Mouse (Mus musculus) heart, postnatal 0 days (tissue): ENCODE measurements around the gene Slc6a1. TPM values are rescaled to one million over a fixed set of nuclear protein-coding genes. Genes with fewer than 3 reads are reported as not detected.
A peak's percentile ranks its signal among the peaks of the same experiment; 100 is the strongest.

Experiments
- ATAC-seq: fragments of 200-750 bp; cut with Nextera tagmentation; 2 replicates; pipeline ENCODE4 v1.8.0; 2017; ENCODE audit warnings: low read depth, moderate number of reproducible peaks, moderate library complexity; ENCODE audit not compliant: insufficient read depth
- DNase-seq: peaks from one replicate; pipeline ENCODE4 v3.0.0-alpha.2; 2016; ENCODE audit warnings: low spot score
- H3K27ac ChIP-seq: fragments of 300-500 bp; sonication (generic); 2 replicates; pipeline ENCODE4 v1.5.1; 2014; ENCODE audit warnings: low read depth, mild to moderate bottlenecking
- H3K27me3 ChIP-seq: fragments of 300-500 bp; sonication (generic); 2 replicates; pipeline ENCODE4 v1.6.1; 2014; ENCODE audit warnings: low read length, mixed read lengths; ENCODE audit not compliant: control insufficient read depth, insufficient read depth
- H3K36me3 ChIP-seq: fragments of 300-500 bp; sonication (generic); replicated peaks from 2 replicates; pipeline ENCODE4 v1.6.1; 2014; ENCODE audit warnings: low read length, mixed read lengths; ENCODE audit not compliant: control insufficient read depth, insufficient read depth
- H3K4me1 ChIP-seq: fragments of 300-500 bp; sonication (generic); 2 replicates; pipeline ENCODE4 v1.6.1; 2014; ENCODE audit warnings: antibody characterized with exemption; ENCODE audit not compliant: control insufficient read depth, insufficient read depth
- H3K4me2 ChIP-seq: fragments of 300-500 bp; sonication (generic); 2 replicates; pipeline ENCODE4 v1.6.1; 2014; ENCODE audit warnings: low read depth, mild to moderate bottlenecking, low read length, moderate library complexity
- H3K4me3 ChIP-seq: fragments of 300-500 bp; sonication (generic); 2 replicates; pipeline ENCODE4 v1.5.1; 2014; ENCODE audit warnings: low read depth, low read length
- H3K9ac ChIP-seq: fragments of 300-500 bp; sonication (generic); replicated peaks from 2 replicates; pipeline ENCODE4 v1.6.1; 2014; ENCODE audit warnings: low read depth, low read length, mixed read lengths
- H3K9me3 ChIP-seq: fragments of 300-500 bp; sonication (generic); replicated peaks from 2 replicates; pipeline ENCODE4 v1.6.1; 2016; ENCODE audit warnings: low read length; ENCODE audit not compliant: control insufficient read depth
- CTCF ChIP-seq: IDR thresholded peaks from 2 replicates; pipeline ENCODE4 v1.5.1; 2016; ENCODE audit warnings: antibody characterized with exemption, control low read depth, low read depth
- EP300 ChIP-seq: IDR thresholded peaks from 2 replicates; pipeline ENCODE4 v1.6.1; 2016; ENCODE audit warnings: antibody characterized with exemption, low read depth
- WGBS: fragments of 180-500 bp; shearing (Covaris S2); extraction: QIAGEN DNeasy Blood & Tissue Kit; methylation state at CpG from one replicate; pipeline ENCODE4 v1.1.7; 2014; 5-methylcytosine and 5-hydroxymethylcytosine counted together
- polyA plus RNA-seq: library from polyadenylated mRNA; unstranded; fragments of >200 nt; fragmentation: Nextera tagmentation; extraction: Ambion mirVana; gene quantifications from 2 replicates; pipeline ENCODE4 v1.2.1, GENCODE M21; 2015
- total RNA-seq: library from RNA; depleted of rRNA; stranded (reverse); fragments of >200 nt; gene quantifications from 2 replicates; pipeline ENCODE4 v1.2.3, GENCODE M21; 2014; ENCODE audit warnings: low replicate concordance; rRNA removed

Gene Slc6a1
- total RNA-seq = 0.27 and 0.34 TPM in 2 replicates
- polyA plus RNA-seq = 0.05 TPM in 1 of 2 replicates, not detected in the other

GRCm38 (mm10) chr6:114282469-114283277, at the start of gene Slc6a1:
Gene Slc6a1 (plus strand): TSS chr6:114282635.
- 3% methylated on average over 49 of the region's 51 CpGs for WGBS
- no peaks in the 10 kb centered on the region for H3K4me1 ChIP-seq
- H3K36me3 ChIP-seq = no peaks in the 10 kb centered on the region
- H3K9ac ChIP-seq = no peak within 1 kb of the TSS
- peaks cover 76% of the 10 kb centered on the region for H3K27me3 ChIP-seq
- ATAC-seq (peak; percentile 51), DNase-seq (no peak)
- H3K4me2 ChIP-seq = no peak within 1 kb of the TSS
- no peak for TF ChIP-seq EP300
- no peak for TF ChIP-seq CTCF
- H3K27ac ChIP-seq = no peak within 1 kb of the TSS
- no peak within 1 kb of the TSS for H3K4me3 ChIP-seq
- H3K9me3 ChIP-seq = no peaks in the 10 kb centered on the region

- ATAC-seq (no peak), DNase-seq (no peak)
- no peaks in the 10 kb centered on the region for H3K27me3 ChIP-seq
- no peak overlapping the region for H3K9ac ChIP-seq
- WGBS = 32% methylated on average over 6 of the region's 6 CpGs
- TF ChIP-seq CTCF = no peak
- TF ChIP-seq EP300 = no peak
- H3K4me2 ChIP-seq = no peak overlapping the region
- H3K36me3 ChIP-seq = no peaks in the 10 kb centered on the region
- H3K4me1 ChIP-seq = no peaks in the 10 kb centered on the region
- no peaks in the 10 kb centered on the region for H3K9me3 ChIP-seq
- no peak overlapping the region for H3K27ac ChIP-seq
- H3K4me3 ChIP-seq = no peak overlapping the region
Observed at GRCm38 (mm10) chr6:114238892-114239644, 43.4 kb upstream of the Slc6a1 start.

- no peaks in the 10 kb centered on the region for H3K4me1 ChIP-seq
- H3K9me3 ChIP-seq = no peaks in the 10 kb centered on the region
- 0 out of 2 replicates have a peak, but pooled peaks cover 8% of the 10 kb centered on the region for H3K27me3 ChIP-seq
- TF ChIP-seq EP300 = no peak
- TF ChIP-seq CTCF = no peak
- WGBS = 68% methylated on average over 11 of the region's 11 CpGs
- H3K4me2 ChIP-seq = no peak overlapping the region
- no peak overlapping the region for H3K27ac ChIP-seq
- ATAC-seq = no peak
- no peak overlapping the region for H3K4me3 ChIP-seq
- no peak for DNase-seq
- H3K36me3 ChIP-seq = no peaks in the 10 kb centered on the region
- no peak overlapping the region for H3K9ac ChIP-seq
Observed at GRCm38 (mm10) chr6:114245665-114246064, 36.8 kb upstream of the Slc6a1 start.

GRCm38 (mm10) chr6:114250311-114250710, 32.1 kb upstream of the Slc6a1 start:
- peak; percentile 55 for DNase-seq

GRCm38 (mm10) chr6:114254927-114255326, 27.5 kb upstream of the Slc6a1 start:
- no peak overlapping the region for H3K4me2 ChIP-seq
- H3K4me3 ChIP-seq = no peak overlapping the region
- no peaks in the 10 kb centered on the region for H3K36me3 ChIP-seq
- 66% methylated on average over 14 of the region's 14 CpGs for WGBS
- no peaks in the 10 kb centered on the region; the same call in 1 of the 2 replicates for H3K27me3 ChIP-seq
- no peaks in the 10 kb centered on the region for H3K9me3 ChIP-seq
- TF ChIP-seq CTCF (no peak), EP300 (no peak)
- ATAC-seq (no peak), DNase-seq (no peak)
- H3K27ac ChIP-seq = no peak overlapping the region
- no peak overlapping the region for H3K9ac ChIP-seq
- H3K4me1 ChIP-seq = no peaks in the 10 kb centered on the region

More at GRCm38 (mm10) chr6:114250311-114250710, 32.1 kb upstream of the Slc6a1 start:
- ATAC-seq = no peak
- Histone ChIP-seq H3K4me1 (no peaks in the 10 kb centered on the region), H3K4me3 (no peak overlapping the region), H3K9me3 (no peaks in the 10 kb centered on the region), H3K27me3 (peaks cover 8% of the 10 kb centered on the region; the same call in 1 of the 2 replicates), H3K9ac (no peak overlapping the region), H3K36me3 (no peaks in the 10 kb centered on the region), H3K27ac (no peak overlapping the region), H3K4me2 (no peak overlapping the region)
- 6% methylated on average over 5 of the region's 5 CpGs for whole genome bisulfite sequencing
- TF ChIP-seq EP300 (no peak), CTCF (peak; percentile 88)
